Mouse (Mus musculus) erythroblast, embryonic 14.5 days (primary cell): ENCODE results near the gene Dlx4. TPM values are rescaled to one million over a fixed set of nuclear protein-coding genes. Genes with fewer than 3 reads are reported as not detected.

Source experiments
- H3K27me3 ChIP-seq: 2 replicates; pipeline ENCODE4 v1.6.1; 2012; ENCODE audit warnings: inconsistent platforms; ENCODE audit not compliant: control insufficient read depth
- H3K36me3 ChIP-seq: 2 replicates; pipeline ENCODE4 v1.6.1; 2012; ENCODE audit warnings: mild to moderate bottlenecking, inconsistent platforms; ENCODE audit not compliant: control insufficient read depth
- H3K4me1 ChIP-seq: 2 replicates; pipeline ENCODE4 v1.6.1; 2012; ENCODE audit warnings: inconsistent platforms; ENCODE audit not compliant: control insufficient read depth
- H3K4me3 ChIP-seq: replicated peaks from 2 replicates; pipeline ENCODE3; 2012; ENCODE audit warnings: moderate library complexity, mild to moderate bottlenecking, inconsistent platforms
- H3K9me3 ChIP-seq: 2 replicates; pipeline ENCODE4 v1.6.1; 2012; ENCODE audit warnings: low read length, inconsistent platforms, mixed read lengths; ENCODE audit not compliant: control insufficient read depth
- GATA1 ChIP-seq: IDR thresholded peaks from 2 replicates; pipeline ENCODE4 v1.6.1; 2012; ENCODE audit warnings: low read length, inconsistent platforms, mixed read lengths
- TAL1 ChIP-seq: IDR thresholded peaks from 3 replicates; pipeline ENCODE4 v1.6.1; 2012; ENCODE audit warnings: low read length, inconsistent platforms, mixed read lengths
- polyA plus RNA-seq: library from polyadenylated mRNA; stranded (reverse); fragments of >175 nt; gene quantifications from 2 replicates; pipeline ENCODE4 v1.2.3, GENCODE M21; 2012

Gene Dlx4
- polyA plus RNA-seq, 1 experiment, result not detected

DNA sequence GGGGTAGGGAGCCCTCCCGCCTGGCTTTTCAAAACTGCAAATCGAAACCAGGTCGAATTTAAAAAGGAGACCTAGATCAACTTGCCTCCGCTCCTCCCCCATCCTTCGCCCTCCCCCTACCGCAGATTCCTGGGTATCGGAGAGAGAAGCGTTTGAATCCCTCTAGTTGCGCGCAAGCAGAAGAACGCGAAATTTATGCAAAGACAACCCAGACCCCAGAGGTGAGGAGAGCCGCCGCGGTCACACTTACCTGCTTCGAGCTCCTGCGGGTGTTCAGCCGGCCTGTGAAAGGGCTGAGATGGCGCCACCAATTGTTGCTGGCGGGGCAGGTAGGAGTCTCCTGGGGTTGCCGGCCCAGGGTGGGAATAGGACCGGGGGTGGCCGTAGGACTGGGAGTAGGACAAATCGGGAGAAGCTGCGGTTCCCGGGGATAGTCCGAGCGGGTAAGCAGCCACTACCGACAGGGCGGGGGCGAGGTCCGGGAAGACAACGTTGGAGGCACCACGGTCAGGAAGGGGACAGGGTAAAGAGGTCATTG is 1.0 kb downstream of the Dlx4 start:
- Histone ChIP-seq H3K27me3 (peaks cover 98% of the 10 kb centered on the region), H3K9me3 (peaks cover 4% of the 10 kb centered on the region; the same call in 1 of the 2 replicates), H3K4me3 (no peak overlapping the region), H3K36me3 (no peaks in the 10 kb centered on the region), H3K4me1 (peaks cover 17% of the 10 kb centered on the region)
- TF ChIP-seq GATA1, result no peak
- no peak for TF ChIP-seq TAL1

- Histone ChIP-seq H3K27me3 (peaks cover 98% of the 10 kb centered on the region), H3K4me3 (no peak overlapping the region), H3K9me3 (peaks cover 4% of the 10 kb centered on the region; the same call in 1 of the 2 replicates), H3K36me3 (no peaks in the 10 kb centered on the region), H3K4me1 (peaks cover 17% of the 10 kb centered on the region)
- TF ChIP-seq TAL1, result no peak
Observed at GRCm38 (mm10) chr11:95144091-95144945, 1.7 kb downstream of the Dlx4 start.

DNA sequence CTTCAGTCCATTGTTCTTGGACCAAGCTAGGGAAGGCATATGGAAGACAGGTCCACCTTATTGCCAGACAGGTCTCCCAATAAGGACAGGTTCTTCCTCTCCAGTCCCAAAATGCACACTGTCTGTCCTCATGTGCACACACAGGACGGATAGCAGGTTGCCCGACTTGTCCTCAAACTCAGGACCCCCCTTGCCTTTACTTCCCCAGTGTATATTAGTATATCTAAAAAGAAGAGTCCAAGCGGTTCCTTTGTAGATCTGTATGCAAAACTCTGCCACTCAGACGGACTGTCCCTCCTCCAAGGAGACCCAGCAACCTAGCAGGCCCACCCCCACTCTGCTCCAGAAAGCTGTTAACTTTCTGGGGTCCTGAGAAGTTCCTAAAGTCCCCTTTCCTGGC is 2.4 kb downstream of the Dlx4 start:
- no peaks in the 10 kb centered on the region for H3K36me3 ChIP-seq
- peaks cover 98% of the 10 kb centered on the region for H3K27me3 ChIP-seq
- peaks cover 17% of the 10 kb centered on the region for H3K4me1 ChIP-seq
- peaks cover 4% of the 10 kb centered on the region; the same call in 1 of the 2 replicates for H3K9me3 ChIP-seq
- no peak overlapping the region for H3K4me3 ChIP-seq
- TF ChIP-seq GATA1 (no peak), TAL1 (no peak)

DNA sequence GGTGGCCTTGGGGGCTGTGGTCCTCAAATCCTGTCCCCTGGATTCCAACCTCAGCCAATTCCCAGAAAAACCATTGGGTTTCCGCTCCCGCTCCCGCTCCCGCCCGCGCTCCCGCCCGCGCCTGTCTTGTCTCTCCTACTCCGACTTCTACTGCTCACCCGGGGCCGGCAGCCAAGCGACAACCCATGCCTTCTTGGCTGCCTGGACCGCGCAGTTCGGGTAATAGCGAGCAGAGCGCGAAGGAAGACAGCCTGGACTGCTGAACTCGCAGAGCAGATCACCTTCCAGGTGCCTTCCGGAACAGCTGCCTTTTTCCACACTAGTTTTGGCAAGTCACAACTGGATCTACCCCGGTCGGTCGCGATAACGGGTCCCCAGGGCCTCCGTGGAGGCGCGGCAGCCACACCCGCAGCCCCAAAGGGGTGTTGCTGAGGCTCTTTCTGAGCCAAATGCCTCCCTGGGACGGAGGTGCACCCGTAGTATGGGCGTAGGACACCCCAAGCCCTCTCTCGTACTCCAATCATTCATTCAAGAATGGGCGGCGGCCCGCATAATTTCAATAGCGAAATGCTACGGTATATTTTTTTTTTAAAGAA is 3.0 kb downstream of the Dlx4 start:
- TF ChIP-seq GATA1 (no peak), TAL1 (no peak)
- H3K27me3 ChIP-seq, result peaks cover 98% of the 10 kb centered on the region
- H3K9me3 ChIP-seq, result peaks cover 4% of the 10 kb centered on the region; the same call in 1 of the 2 replicates
- H3K36me3 ChIP-seq, result no peaks in the 10 kb centered on the region
- peaks cover 17% of the 10 kb centered on the region for H3K4me1 ChIP-seq
- H3K4me3 ChIP-seq, result peak overlapping the region; percentile 40

DNA sequence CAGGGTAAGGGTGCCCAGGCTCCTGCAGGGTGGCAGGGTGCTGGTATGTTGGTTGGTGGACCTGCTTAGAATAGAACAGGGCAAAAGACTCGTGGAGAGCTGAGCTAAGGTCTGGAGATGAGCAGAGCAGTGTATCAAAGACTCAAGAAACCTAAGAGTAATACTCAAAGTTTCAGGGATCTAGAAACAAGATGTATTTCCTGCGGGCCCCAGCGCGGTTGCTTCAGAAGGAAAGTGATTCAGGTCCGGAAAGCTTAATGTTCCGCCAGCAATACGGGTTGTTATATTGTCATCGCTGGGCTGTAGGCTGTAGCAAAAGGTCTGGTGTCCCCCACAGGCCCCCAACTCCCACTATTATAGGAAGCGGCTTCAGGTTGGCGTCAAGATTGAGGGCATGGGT is 3.8 kb downstream of the Dlx4 start:
- Histone ChIP-seq H3K4me1 (peaks cover 17% of the 10 kb centered on the region), H3K9me3 (peaks cover 4% of the 10 kb centered on the region; the same call in 1 of the 2 replicates), H3K4me3 (no peak overlapping the region), H3K36me3 (no peaks in the 10 kb centered on the region), H3K27me3 (peaks cover 97% of the 10 kb centered on the region)
- no peak for TF ChIP-seq GATA1
- TF ChIP-seq TAL1, result no peak

DNA sequence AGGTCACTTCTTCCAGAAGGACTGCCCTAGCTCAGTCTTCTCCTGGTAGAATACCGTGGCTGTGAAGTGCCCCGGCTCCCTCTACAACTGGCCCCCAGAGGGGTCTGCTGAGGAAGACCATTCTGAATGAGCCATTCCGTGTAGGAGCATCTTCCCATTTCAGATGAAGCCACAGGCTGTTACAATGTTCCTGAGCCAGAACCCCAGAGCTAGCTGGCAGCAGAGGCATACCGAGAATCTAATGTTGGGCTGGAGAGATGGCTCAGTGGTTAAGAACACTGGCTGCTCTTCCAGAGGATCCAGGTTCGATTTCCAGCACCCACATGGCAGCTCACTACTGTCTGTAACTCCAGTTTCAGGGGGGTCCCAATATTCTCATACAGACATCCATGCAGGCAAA is 6.2 kb downstream of the Dlx4 start:
- peaks cover 82% of the 10 kb centered on the region for H3K27me3 ChIP-seq
- no peaks in the 10 kb centered on the region for H3K36me3 ChIP-seq
- peaks cover 2% of the 10 kb centered on the region; the same call in 1 of the 2 replicates for H3K9me3 ChIP-seq
- H3K4me3 ChIP-seq, result no peak overlapping the region
- peaks cover 17% of the 10 kb centered on the region for H3K4me1 ChIP-seq
- TF ChIP-seq TAL1 (no peak), GATA1 (no peak)

DNA sequence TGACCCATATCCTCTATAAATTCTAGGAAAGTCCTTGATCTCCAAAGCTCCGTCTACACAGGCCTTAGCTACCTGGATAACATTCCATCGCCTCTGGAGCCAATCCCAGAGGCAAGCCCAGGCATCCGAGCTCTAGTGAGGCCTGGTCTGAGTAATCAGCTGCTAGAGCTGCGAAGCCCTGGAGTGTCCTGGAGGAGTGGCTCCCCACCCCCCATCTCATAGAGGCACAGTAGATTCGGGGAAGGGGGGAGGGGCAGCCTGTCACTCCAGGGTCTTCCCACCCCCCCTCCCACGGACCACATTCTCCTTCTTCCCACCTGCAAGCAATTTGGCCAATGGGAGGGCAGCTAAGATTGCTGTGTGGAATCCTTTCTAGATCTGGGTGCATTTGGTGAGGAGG is 8.8 kb downstream of the Dlx4 start:
- no peaks in the 10 kb centered on the region for H3K36me3 ChIP-seq
- H3K4me3 ChIP-seq, result no peak overlapping the region
- peaks cover 58% of the 10 kb centered on the region for H3K27me3 ChIP-seq
- no peaks in the 10 kb centered on the region for H3K9me3 ChIP-seq
- TF ChIP-seq GATA1 (no peak), TAL1 (no peak)
- H3K4me1 ChIP-seq, result no peaks in the 10 kb centered on the region; the same call in 1 of the 2 replicates

DNA sequence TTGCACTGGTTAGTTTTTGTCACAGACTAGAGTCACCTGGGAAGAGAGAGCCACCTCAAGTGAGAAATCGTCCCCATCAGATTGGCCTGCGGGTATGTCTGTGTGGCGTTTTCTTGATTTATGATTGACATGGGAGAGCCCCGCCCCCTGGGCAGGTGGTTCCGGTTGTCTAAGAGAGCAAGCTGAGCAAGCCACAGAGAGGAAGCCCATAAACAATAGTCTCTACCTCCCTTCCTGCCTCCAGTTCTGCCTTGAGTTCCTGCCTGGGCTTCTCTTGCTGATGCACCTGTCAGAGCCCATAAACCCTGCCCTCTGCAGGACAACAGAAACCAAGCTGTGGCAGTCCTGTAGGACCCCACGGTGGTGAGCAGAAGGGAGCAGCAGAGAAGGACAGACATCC is 12.7 kb downstream of the Dlx4 start:
- no peak overlapping the region for H3K4me3 ChIP-seq
- no peaks in the 10 kb centered on the region for H3K4me1 ChIP-seq
- peaks cover 36% of the 10 kb centered on the region for H3K27me3 ChIP-seq
- H3K36me3 ChIP-seq, result no peaks in the 10 kb centered on the region
- H3K9me3 ChIP-seq, result no peaks in the 10 kb centered on the region
- TF ChIP-seq GATA1, result no peak
- TF ChIP-seq TAL1, result no peak

DNA sequence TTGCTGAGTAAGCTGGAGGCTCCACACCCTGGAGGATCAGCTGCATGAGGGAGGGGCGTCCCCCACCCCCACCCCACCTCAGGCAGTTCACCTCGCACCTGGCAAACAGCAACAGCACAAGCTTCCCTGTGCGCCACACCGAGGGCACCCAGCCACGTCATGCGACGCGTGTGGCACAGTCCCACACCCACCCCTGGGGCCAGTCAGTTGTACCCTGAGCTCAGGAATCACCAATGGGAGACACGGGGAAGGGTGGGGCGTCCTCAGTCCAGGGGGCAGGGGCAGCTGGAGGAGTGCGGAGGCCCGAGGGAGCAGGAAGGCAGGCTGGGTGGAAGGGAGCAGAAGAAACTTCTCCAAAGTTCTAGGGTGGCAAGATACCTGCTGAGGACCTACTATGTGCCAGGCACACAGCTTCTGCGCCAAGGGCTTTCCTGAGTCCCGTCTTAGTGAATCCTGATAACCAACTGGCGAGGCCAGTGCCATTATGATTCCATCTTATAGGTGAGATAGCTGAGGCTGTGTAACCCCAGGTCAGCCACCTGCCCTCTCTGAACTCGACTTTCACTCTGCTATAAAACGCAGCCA is 15.3 kb downstream of the Dlx4 start:
- H3K9me3 ChIP-seq, result no peaks in the 10 kb centered on the region
- H3K4me1 ChIP-seq, result 0 out of 2 replicates have a peak, but pooled peaks cover 4% of the 10 kb centered on the region
- H3K27me3 ChIP-seq, result peaks cover 33% of the 10 kb centered on the region
- H3K4me3 ChIP-seq, result no peak overlapping the region
- H3K36me3 ChIP-seq, result no peaks in the 10 kb centered on the region
- TF ChIP-seq GATA1 (no peak), TAL1 (no peak)
